Mouse (Mus musculus): ENCODE data around the gene Galr2. TPM values are rescaled to one million over a fixed set of nuclear protein-coding genes. Genes with fewer than 3 reads are reported as not detected.
A peak's percentile ranks its signal among the peaks of the same experiment; 100 is the strongest.

The Galr2 gene
- polyA plus RNA-seq, 1 experiment from 2014 or later, result 0.46 TPM

GRCm38 (mm10) chr11:116281671-116282070, 932 bp downstream of the Galr2 start:
- H3K4me1 ChIP-seq (ENCODE audit: control insufficient read depth, insufficient read depth, low read length), result peaks cover 7% of the 10 kb centered on the region
- peaks cover 40% of the 10 kb centered on the region for H3K27me3 ChIP-seq (ENCODE audit: control insufficient read depth, insufficient read depth, low read length)
- ATAC-seq (ENCODE audit: low read depth), result no peak
- no peaks in the 10 kb centered on the region for H3K36me3 ChIP-seq (ENCODE audit: control insufficient read depth, insufficient read depth, low read length)
- H3K9ac ChIP-seq (replicated peaks; ENCODE audit: low read depth, low read length), result 0 out of 2 replicates have a peak overlapping the region, but pooled peaks have one; percentile 28
- WGBS, result 2% methylated on average over 18 of the region's 18 CpGs
- no peak overlapping the region for H3K27ac ChIP-seq (ENCODE audit: low read depth, low read length)
- peak overlapping the region; percentile 44 for H3K4me2 ChIP-seq (ENCODE audit: low read depth, low read length)
- peak overlapping the region; percentile 19 for H3K4me3 ChIP-seq (ENCODE audit: low read depth, low read length)
- H3K9me3 ChIP-seq (ENCODE audit: control insufficient read depth, low read length), result no peaks in the 10 kb centered on the region

- ATAC-seq (ENCODE audit: low read depth), result no peak
- WGBS, result 1% methylated on average over 11 of the region's 11 CpGs
- Histone ChIP-seq H3K4me2 (ENCODE audit: low read depth, low read length) (no peak overlapping the region), H3K36me3 (ENCODE audit: control insufficient read depth, insufficient read depth, low read length) (no peaks in the 10 kb centered on the region), H3K9ac (replicated peaks; ENCODE audit: low read depth, low read length) (no peak overlapping the region), H3K4me3 (ENCODE audit: low read depth, low read length) (peak overlapping the region; percentile 19; the same call in 1 of the 2 replicates), H3K27me3 (ENCODE audit: control insufficient read depth, insufficient read depth, low read length) (peaks cover 40% of the 10 kb centered on the region), H3K9me3 (ENCODE audit: control insufficient read depth, low read length) (no peaks in the 10 kb centered on the region), H3K27ac (ENCODE audit: low read depth, low read length) (no peak overlapping the region), H3K4me1 (ENCODE audit: control insufficient read depth, insufficient read depth, low read length) (peaks cover 7% of the 10 kb centered on the region)
Measured at GRCm38 (mm10) chr11:116282089-116282488, 1.4 kb downstream of the Galr2 start.

GRCm38 (mm10) chr11:116282912-116283521, 2.3 kb downstream of the Galr2 start:
- no peaks in the 10 kb centered on the region for H3K9me3 ChIP-seq (ENCODE audit: control insufficient read depth, low read length)
- no peak overlapping the region for H3K4me3 ChIP-seq (ENCODE audit: low read depth, low read length)
- peaks cover 40% of the 10 kb centered on the region for H3K27me3 ChIP-seq (ENCODE audit: control insufficient read depth, insufficient read depth, low read length)
- H3K4me1 ChIP-seq (ENCODE audit: control insufficient read depth, insufficient read depth, low read length), result peaks cover 7% of the 10 kb centered on the region
- no peak for ATAC-seq (ENCODE audit: low read depth)
- no peak overlapping the region for H3K9ac ChIP-seq (replicated peaks; ENCODE audit: low read depth, low read length)
- peaks cover 2% of the 10 kb centered on the region; the same call in 1 of the 2 replicates for H3K36me3 ChIP-seq (ENCODE audit: control insufficient read depth, insufficient read depth, low read length)
- H3K27ac ChIP-seq (ENCODE audit: low read depth, low read length), result no peak overlapping the region
- 10% methylated on average over 48 of the region's 48 CpGs for WGBS
- no peak overlapping the region for H3K4me2 ChIP-seq (ENCODE audit: low read depth, low read length)

- H3K27me3 ChIP-seq (ENCODE audit: control insufficient read depth, insufficient read depth, low read length), result peaks cover 40% of the 10 kb centered on the region
- H3K4me1 ChIP-seq (ENCODE audit: control insufficient read depth, insufficient read depth, low read length), result peaks cover 7% of the 10 kb centered on the region
- no peak overlapping the region for H3K4me3 ChIP-seq (ENCODE audit: low read depth, low read length)
- WGBS, result 65% methylated on average over 6 of the region's 6 CpGs
- H3K9ac ChIP-seq (replicated peaks; ENCODE audit: low read depth, low read length), result no peak overlapping the region
- no peak overlapping the region for H3K4me2 ChIP-seq (ENCODE audit: low read depth, low read length)
- H3K36me3 ChIP-seq (ENCODE audit: control insufficient read depth, insufficient read depth, low read length), result peaks cover 12% of the 10 kb centered on the region
- no peaks in the 10 kb centered on the region for H3K9me3 ChIP-seq (ENCODE audit: control insufficient read depth, low read length)
- H3K27ac ChIP-seq (ENCODE audit: low read depth, low read length), result no peak overlapping the region
- no peak for ATAC-seq (ENCODE audit: low read depth)
Measured at GRCm38 (mm10) chr11:116283982-116284381, 3.2 kb downstream of the Galr2 start.

- H3K4me1 ChIP-seq (ENCODE audit: control insufficient read depth, insufficient read depth, low read length), result peaks cover 7% of the 10 kb centered on the region
- ATAC-seq (ENCODE audit: low read depth), result no peak; the same call in 1 of the 2 replicates
- H3K4me2 ChIP-seq (ENCODE audit: low read depth, low read length), result no peak overlapping the region
- H3K4me3 ChIP-seq (ENCODE audit: low read depth, low read length), result no peak overlapping the region
- H3K9ac ChIP-seq (replicated peaks; ENCODE audit: low read depth, low read length), result no peak overlapping the region
- 67% methylated on average over 7 of the region's 7 CpGs for WGBS
- no peaks in the 10 kb centered on the region for H3K9me3 ChIP-seq (ENCODE audit: control insufficient read depth, low read length)
- H3K36me3 ChIP-seq (ENCODE audit: control insufficient read depth, insufficient read depth, low read length), result peaks cover 14% of the 10 kb centered on the region
- no peak overlapping the region for H3K27ac ChIP-seq (ENCODE audit: low read depth, low read length)
- H3K27me3 ChIP-seq (ENCODE audit: control insufficient read depth, insufficient read depth, low read length), result peaks cover 31% of the 10 kb centered on the region
Measured at GRCm38 (mm10) chr11:116285770-116286191, 5.0 kb downstream of the Galr2 start.

GRCm38 (mm10) chr11:116287351-116287750, 6.6 kb downstream of the Galr2 start:
- no peak overlapping the region for H3K9ac ChIP-seq (replicated peaks; ENCODE audit: low read depth, low read length)
- H3K27ac ChIP-seq (ENCODE audit: low read depth, low read length), result peak overlapping the region; percentile 30; the same call in 1 of the 2 replicates
- 69% methylated on average over 5 of the region's 5 CpGs for WGBS
- H3K4me3 ChIP-seq (ENCODE audit: low read depth, low read length), result no peak overlapping the region
- H3K4me1 ChIP-seq (ENCODE audit: control insufficient read depth, insufficient read depth, low read length), result no peaks in the 10 kb centered on the region
- H3K27me3 ChIP-seq (ENCODE audit: control insufficient read depth, insufficient read depth, low read length), result peaks cover 18% of the 10 kb centered on the region
- peaks cover 22% of the 10 kb centered on the region for H3K36me3 ChIP-seq (ENCODE audit: control insufficient read depth, insufficient read depth, low read length)
- no peaks in the 10 kb centered on the region for H3K9me3 ChIP-seq (ENCODE audit: control insufficient read depth, low read length)
- no peak for ATAC-seq (ENCODE audit: low read depth)
- H3K4me2 ChIP-seq (ENCODE audit: low read depth, low read length), result no peak overlapping the region

- WGBS, result 86% methylated on average over 8 of the region's 8 CpGs
Measured at GRCm38 (mm10) chr11:116290556-116290955, 9.8 kb downstream of the Galr2 start.

GRCm38 (mm10) chr11:116292401-116292800, 11.7 kb downstream of the Galr2 start:
- WGBS, result 95% methylated on average over 13 of the region's 13 CpGs
- Histone ChIP-seq H3K27me3 (ENCODE audit: control insufficient read depth, insufficient read depth, low read length) (no peaks in the 10 kb centered on the region), H3K36me3 (ENCODE audit: control insufficient read depth, insufficient read depth, low read length) (peaks cover 59% of the 10 kb centered on the region), H3K27ac (ENCODE audit: low read depth, low read length) (no peak overlapping the region), H3K9ac (replicated peaks; ENCODE audit: low read depth, low read length) (no peak overlapping the region), H3K4me1 (ENCODE audit: control insufficient read depth, insufficient read depth, low read length) (0 out of 2 replicates have a peak, but pooled peaks cover 3% of the 10 kb centered on the region), H3K4me3 (ENCODE audit: low read depth, low read length) (no peak overlapping the region), H3K4me2 (ENCODE audit: low read depth, low read length) (no peak overlapping the region), H3K9me3 (ENCODE audit: control insufficient read depth, low read length) (no peaks in the 10 kb centered on the region)
- no peak for ATAC-seq (ENCODE audit: low read depth)

More at GRCm38 (mm10) chr11:116290556-116290955, 9.8 kb downstream of the Galr2 start:
- Histone ChIP-seq H3K27me3 (ENCODE audit: control insufficient read depth, insufficient read depth, low read length) (no peaks in the 10 kb centered on the region; the same call in 1 of the 2 replicates), H3K4me1 (ENCODE audit: control insufficient read depth, insufficient read depth, low read length) (0 out of 2 replicates have a peak, but pooled peaks cover 3% of the 10 kb centered on the region), H3K36me3 (ENCODE audit: control insufficient read depth, insufficient read depth, low read length) (peaks cover 46% of the 10 kb centered on the region), H3K4me2 (ENCODE audit: low read depth, low read length) (no peak overlapping the region), H3K27ac (ENCODE audit: low read depth, low read length) (no peak overlapping the region), H3K9ac (replicated peaks; ENCODE audit: low read depth, low read length) (no peak overlapping the region), H3K9me3 (ENCODE audit: control insufficient read depth, low read length) (no peaks in the 10 kb centered on the region), H3K4me3 (ENCODE audit: low read depth, low read length) (no peak overlapping the region)
- ATAC-seq (ENCODE audit: low read depth), result no peak

- Histone ChIP-seq H3K27ac (ENCODE audit: low read depth, low read length) (no peak overlapping the region), H3K36me3 (ENCODE audit: control insufficient read depth, insufficient read depth, low read length) (peaks cover 60% of the 10 kb centered on the region), H3K9ac (replicated peaks; ENCODE audit: low read depth, low read length) (no peak overlapping the region), H3K9me3 (ENCODE audit: control insufficient read depth, low read length) (no peaks in the 10 kb centered on the region), H3K4me1 (ENCODE audit: control insufficient read depth, insufficient read depth, low read length) (0 out of 2 replicates have a peak, but pooled peaks cover 3% of the 10 kb centered on the region), H3K4me3 (ENCODE audit: low read depth, low read length) (no peak overlapping the region), H3K4me2 (ENCODE audit: low read depth, low read length) (no peak overlapping the region), H3K27me3 (ENCODE audit: control insufficient read depth, insufficient read depth, low read length) (no peaks in the 10 kb centered on the region)
- no peak for ATAC-seq (ENCODE audit: low read depth)
- 85% methylated on average over 12 of the region's 12 CpGs for WGBS
Measured at GRCm38 (mm10) chr11:116293538-116294137, 12.9 kb downstream of the Galr2 start.

All from neural tube, embryonic 14.5 days (tissue).